Mouse (Mus musculus): Measurements from ENCODE around the gene Gm10647. TPM values are rescaled to one million over a fixed set of nuclear protein-coding genes. Genes with fewer than 3 reads are reported as not detected.
A peak's percentile ranks its signal among the peaks of the same experiment; 100 is the strongest.
"Not testable (repeated sequence)": the region's sequence is repeated elsewhere in the genome, so short reads cannot be mapped to it uniquely, and the experiment has no call there.

Gene Gm10647
- polyA plus RNA-seq (2014; fragmentation: Nextera tagmentation; extraction: Ambion mirVana) = 0.25 and 0.58 TPM in 2 replicates

DNA sequence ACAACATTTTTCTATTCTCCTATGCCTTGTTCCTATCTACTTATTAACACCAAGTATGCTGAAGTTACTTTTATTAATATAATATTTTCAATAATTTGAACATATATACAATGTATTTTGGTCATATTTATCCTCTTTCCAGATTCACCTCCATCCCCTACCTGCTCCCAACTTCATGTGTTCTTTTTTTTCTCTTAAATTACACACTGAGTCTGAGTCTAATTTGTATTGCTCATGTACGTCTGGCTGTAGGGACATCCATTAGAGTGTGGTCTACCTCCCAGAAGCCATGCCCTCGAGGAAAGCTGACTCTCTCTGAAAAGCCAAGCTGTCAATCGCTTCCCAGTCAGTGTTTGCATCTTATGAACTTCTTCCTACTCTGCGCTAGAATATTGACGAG, at the start of gene Gm10647:
TSS of gene Gm10647 (plus strand) at position 301 of the 400 bp plus-strand sequence.
- H3K36me3 ChIP-seq (ENCODE audit: control insufficient read depth, insufficient read depth, low read length) = no peaks in the 10 kb centered on the region
- DNase-seq (ENCODE audit: low spot score) = no peak
- peaks cover 7% of the 10 kb centered on the region for H3K4me1 ChIP-seq (ENCODE audit: control insufficient read depth, insufficient read depth, low read length)
- H3K9me3 ChIP-seq (ENCODE audit: control insufficient read depth, low read length) = no peaks in the 10 kb centered on the region
- no peaks in the 10 kb centered on the region for H3K27me3 ChIP-seq (replicated peaks; ENCODE audit: control insufficient read depth, insufficient read depth, low read length)
- H3K4me2 ChIP-seq (ENCODE audit: low read depth, low read length) = peak within 1 kb of the TSS; percentile 82
- WGBS = 65% methylated on average over 5 of the region's 5 CpGs
- H3K9ac ChIP-seq (ENCODE audit: low read depth, low read length) = peak within 1 kb of the TSS; percentile 77
- peak within 1 kb of the TSS; percentile 66 for H3K4me3 ChIP-seq (ENCODE audit: low read depth, low read length)
- peak within 1 kb of the TSS; percentile 78; the same call in 1 of the 2 replicates for H3K27ac ChIP-seq (replicated peaks; ENCODE audit: low read depth, low read length)
- no peak for ATAC-seq (ENCODE audit: low read depth)

DNA sequence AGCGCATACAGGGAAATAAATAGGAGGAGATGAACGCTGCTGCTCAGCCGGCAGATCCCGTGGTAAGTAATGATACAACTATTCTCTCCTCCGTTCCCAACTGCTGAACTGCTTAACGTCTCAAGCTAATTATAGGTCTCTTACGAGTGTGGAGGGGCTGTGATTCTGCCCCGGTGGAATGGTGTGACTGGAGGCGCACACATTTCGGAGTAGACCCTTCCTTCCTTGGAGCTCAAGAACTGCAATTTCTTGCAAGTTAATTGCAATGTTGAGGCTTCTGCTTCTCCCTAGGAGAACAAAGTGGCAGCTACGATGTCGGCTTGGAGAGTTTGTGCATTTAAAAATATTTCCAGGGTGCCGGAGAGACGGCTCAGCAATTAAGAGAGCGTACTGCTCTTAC, 48.4 kb upstream of the Gm10647 start:
- no peak for ATAC-seq (ENCODE audit: low read depth)
- Histone ChIP-seq H3K4me1 (ENCODE audit: control insufficient read depth, insufficient read depth, low read length) (peaks cover 4% of the 10 kb centered on the region; the same call in 1 of the 2 replicates), H3K27ac (replicated peaks; ENCODE audit: low read depth, low read length) (no peak overlapping the region), H3K9me3 (ENCODE audit: control insufficient read depth, low read length) (no peaks in the 10 kb centered on the region), H3K36me3 (ENCODE audit: control insufficient read depth, insufficient read depth, low read length) (0 out of 2 replicates have a peak, but pooled peaks cover 3% of the 10 kb centered on the region), H3K9ac (ENCODE audit: low read depth, low read length) (no peak overlapping the region), H3K4me2 (ENCODE audit: low read depth, low read length) (no peak overlapping the region), H3K27me3 (replicated peaks; ENCODE audit: control insufficient read depth, insufficient read depth, low read length) (no peaks in the 10 kb centered on the region), H3K4me3 (ENCODE audit: low read depth, low read length) (no peak overlapping the region)
- no peak for DNase-seq (ENCODE audit: low spot score)
- WGBS = 82% methylated on average over 15 of the region's 15 CpGs

DNA sequence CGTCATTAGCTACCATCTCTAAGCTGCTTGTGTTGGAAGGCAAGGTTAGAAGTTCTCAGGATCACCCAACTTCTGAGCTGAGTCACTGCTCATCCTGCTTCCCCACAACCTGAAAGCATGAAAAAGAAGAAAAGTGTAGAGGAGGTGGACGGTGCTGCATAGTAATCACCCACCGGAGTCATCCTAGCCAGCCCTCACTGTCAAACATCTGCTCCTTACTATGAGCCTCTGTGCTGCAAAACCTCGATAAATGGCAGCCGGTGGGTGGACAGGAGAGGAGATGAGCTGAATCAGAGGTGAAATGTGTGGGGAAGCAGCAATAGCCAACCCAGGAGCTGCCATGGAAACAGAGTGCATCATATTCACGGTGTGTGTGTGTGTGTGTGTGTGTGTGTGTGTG, 44.0 kb upstream of the Gm10647 start:
- Histone ChIP-seq H3K4me3 (ENCODE audit: low read depth, low read length) (no peak overlapping the region), H3K27ac (replicated peaks; ENCODE audit: low read depth, low read length) (no peak overlapping the region), H3K27me3 (replicated peaks; ENCODE audit: control insufficient read depth, insufficient read depth, low read length) (no peaks in the 10 kb centered on the region), H3K4me2 (ENCODE audit: low read depth, low read length) (no peak overlapping the region), H3K36me3 (ENCODE audit: control insufficient read depth, insufficient read depth, low read length) (0 out of 2 replicates have a peak, but pooled peaks cover 3% of the 10 kb centered on the region), H3K9ac (ENCODE audit: low read depth, low read length) (no peak overlapping the region), H3K9me3 (ENCODE audit: control insufficient read depth, low read length) (no peaks in the 10 kb centered on the region), H3K4me1 (ENCODE audit: control insufficient read depth, insufficient read depth, low read length) (no peaks in the 10 kb centered on the region)
- DNase-seq (ENCODE audit: low spot score) (no peak), ATAC-seq (ENCODE audit: low read depth) (no peak)
- 88% methylated on average over 6 of the region's 6 CpGs for WGBS

DNA sequence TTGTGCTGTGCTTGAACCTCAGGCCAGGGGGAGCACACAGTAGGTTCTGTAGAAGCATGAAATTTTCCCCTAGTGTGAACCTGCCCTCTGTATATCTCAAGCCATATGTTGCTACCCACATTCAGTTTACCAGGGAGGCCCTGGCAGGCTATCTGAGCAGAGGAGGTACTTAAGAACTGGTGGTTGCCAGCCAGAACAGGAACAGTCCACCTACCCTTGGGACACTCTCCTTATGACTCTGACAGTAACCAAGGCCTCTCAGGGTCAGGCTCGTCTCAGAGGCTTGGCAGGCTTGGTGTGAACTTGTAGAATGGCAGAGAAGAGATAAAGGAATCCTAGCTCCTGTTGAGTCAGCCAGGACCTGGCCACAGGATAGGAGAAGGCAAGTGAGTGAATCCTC, 35.8 kb upstream of the Gm10647 start:
- H3K9ac ChIP-seq (ENCODE audit: low read depth, low read length) = no peak overlapping the region
- H3K27me3 ChIP-seq (replicated peaks; ENCODE audit: control insufficient read depth, insufficient read depth, low read length) = no peaks in the 10 kb centered on the region
- no peak overlapping the region for H3K4me2 ChIP-seq (ENCODE audit: low read depth, low read length)
- ATAC-seq (ENCODE audit: low read depth) (no peak), DNase-seq (ENCODE audit: low spot score) (no peak)
- WGBS = 36% methylated on average over 1 of the region's 1 CpGs
- H3K9me3 ChIP-seq (ENCODE audit: control insufficient read depth, low read length) = no peaks in the 10 kb centered on the region
- H3K4me3 ChIP-seq (ENCODE audit: low read depth, low read length) = no peak overlapping the region
- H3K36me3 ChIP-seq (ENCODE audit: control insufficient read depth, insufficient read depth, low read length) = no peaks in the 10 kb centered on the region
- no peak overlapping the region for H3K27ac ChIP-seq (replicated peaks; ENCODE audit: low read depth, low read length)
- no peaks in the 10 kb centered on the region for H3K4me1 ChIP-seq (ENCODE audit: control insufficient read depth, insufficient read depth, low read length)

DNA sequence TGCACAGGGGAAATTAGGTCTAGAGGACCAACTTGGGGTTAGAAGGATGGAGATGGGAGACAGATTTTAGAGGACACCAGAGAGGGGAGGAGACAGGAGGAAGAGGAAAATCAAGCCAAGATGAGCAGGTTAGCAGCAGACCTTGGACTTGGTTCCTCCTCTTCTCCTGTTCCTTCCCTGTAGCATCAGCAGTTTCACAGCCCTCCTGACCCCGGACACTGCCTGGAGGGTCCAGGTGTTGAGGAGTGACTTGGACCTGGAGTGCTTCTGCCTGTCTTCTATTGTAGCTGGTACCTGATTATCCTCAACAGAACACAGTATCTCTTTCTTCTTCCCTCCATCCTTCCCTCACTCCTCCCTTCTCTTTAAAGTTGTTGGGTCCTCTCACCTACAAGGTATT, 28.1 kb upstream of the Gm10647 start:
- Histone ChIP-seq H3K27ac (replicated peaks; ENCODE audit: low read depth, low read length) (no peak overlapping the region), H3K27me3 (replicated peaks; ENCODE audit: control insufficient read depth, insufficient read depth, low read length) (no peaks in the 10 kb centered on the region), H3K4me2 (ENCODE audit: low read depth, low read length) (no peak overlapping the region), H3K36me3 (ENCODE audit: control insufficient read depth, insufficient read depth, low read length) (no peaks in the 10 kb centered on the region), H3K4me1 (ENCODE audit: control insufficient read depth, insufficient read depth, low read length) (no peaks in the 10 kb centered on the region), H3K9ac (ENCODE audit: low read depth, low read length) (no peak overlapping the region), H3K4me3 (ENCODE audit: low read depth, low read length) (no peak overlapping the region), H3K9me3 (ENCODE audit: control insufficient read depth, low read length) (no peaks in the 10 kb centered on the region)
- ATAC-seq (ENCODE audit: low read depth) (no peak), DNase-seq (ENCODE audit: low spot score) (no peak)
- 83% methylated on average over 1 of the region's 1 CpGs for WGBS

DNA sequence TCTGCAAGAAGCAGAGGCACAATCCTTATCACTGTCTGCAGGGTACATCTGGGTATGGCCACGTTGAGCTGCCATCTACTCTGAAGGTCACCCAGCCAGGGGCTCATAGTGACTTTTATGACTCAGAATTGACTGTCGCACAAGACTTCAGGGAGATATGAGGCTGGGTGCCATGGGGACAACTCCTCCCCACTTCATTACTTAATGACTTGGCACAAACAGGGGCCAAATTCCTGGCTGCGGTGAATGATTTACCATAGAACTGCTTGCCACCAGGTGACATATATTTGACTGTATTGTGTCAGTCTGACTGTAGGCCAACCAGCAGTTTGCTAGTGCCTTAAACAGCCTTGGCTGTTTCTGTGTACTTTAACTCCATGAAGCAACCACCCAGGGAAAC, 27.6 kb upstream of the Gm10647 start:
- DNase-seq (ENCODE audit: low spot score) = no peak
- H3K4me1 ChIP-seq (ENCODE audit: control insufficient read depth, insufficient read depth, low read length) = no peaks in the 10 kb centered on the region
- 84% methylated on average over 3 of the region's 3 CpGs for WGBS
- no peaks in the 10 kb centered on the region for H3K9me3 ChIP-seq (ENCODE audit: control insufficient read depth, low read length)
- no peak overlapping the region for H3K9ac ChIP-seq (ENCODE audit: low read depth, low read length)
- H3K36me3 ChIP-seq (ENCODE audit: control insufficient read depth, insufficient read depth, low read length) = no peaks in the 10 kb centered on the region
- H3K4me3 ChIP-seq (ENCODE audit: low read depth, low read length) = no peak overlapping the region
- ATAC-seq (ENCODE audit: low read depth) = no peak
- no peaks in the 10 kb centered on the region for H3K27me3 ChIP-seq (replicated peaks; ENCODE audit: control insufficient read depth, insufficient read depth, low read length)
- H3K4me2 ChIP-seq (ENCODE audit: low read depth, low read length) = no peak overlapping the region
- H3K27ac ChIP-seq (replicated peaks; ENCODE audit: low read depth, low read length) = no peak overlapping the region

DNA sequence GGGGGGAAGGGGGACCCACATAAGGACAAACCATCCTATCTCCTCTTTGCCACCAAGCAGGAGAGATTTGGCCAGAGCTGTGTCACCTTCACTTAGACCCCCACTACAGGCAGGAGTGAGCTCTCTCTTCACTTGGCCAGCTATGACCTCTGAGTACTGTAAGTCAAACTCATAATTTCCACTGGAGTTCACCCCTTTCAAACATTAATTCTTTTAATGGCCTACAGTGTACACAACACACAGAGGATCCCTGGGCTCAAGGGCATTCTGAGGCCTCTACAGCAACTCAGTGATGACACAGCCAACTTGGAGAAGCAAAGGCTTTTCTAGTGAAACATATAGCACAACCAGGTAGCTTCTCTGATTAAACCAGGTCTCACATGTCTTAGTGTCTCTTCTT, 26.1 kb upstream of the Gm10647 start:
- no peak overlapping the region for H3K27ac ChIP-seq (replicated peaks; ENCODE audit: low read depth, low read length)
- no peak for DNase-seq (ENCODE audit: low spot score)
- H3K4me1 ChIP-seq (ENCODE audit: control insufficient read depth, insufficient read depth, low read length) = no peaks in the 10 kb centered on the region
- no peak overlapping the region for H3K4me2 ChIP-seq (ENCODE audit: low read depth, low read length)
- ATAC-seq (ENCODE audit: low read depth) = no peak
- no peaks in the 10 kb centered on the region for H3K36me3 ChIP-seq (ENCODE audit: control insufficient read depth, insufficient read depth, low read length)
- H3K9ac ChIP-seq (ENCODE audit: low read depth, low read length) = no peak overlapping the region
- H3K4me3 ChIP-seq (ENCODE audit: low read depth, low read length) = no peak overlapping the region
- no peaks in the 10 kb centered on the region for H3K27me3 ChIP-seq (replicated peaks; ENCODE audit: control insufficient read depth, insufficient read depth, low read length)
- H3K9me3 ChIP-seq (ENCODE audit: control insufficient read depth, low read length) = no peaks in the 10 kb centered on the region

DNA sequence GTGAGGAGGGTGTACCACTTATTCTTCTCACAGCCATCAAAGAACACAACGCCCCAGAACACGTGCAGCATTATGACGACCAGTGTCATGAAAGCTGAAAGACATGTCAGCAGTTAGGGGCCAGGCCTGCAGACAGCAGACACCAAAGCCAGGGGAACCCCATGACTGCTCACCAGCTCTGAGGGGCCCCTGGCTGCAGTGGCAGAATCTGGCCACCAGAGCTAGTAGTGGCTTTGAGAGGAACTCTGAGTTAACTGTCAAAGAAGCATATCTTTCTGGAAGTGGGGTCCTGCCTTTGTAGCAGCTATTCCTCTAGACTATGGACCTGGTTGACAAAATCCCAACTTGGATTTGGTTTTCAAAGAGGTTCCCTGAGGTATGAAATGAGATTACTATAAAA, 12.3 kb upstream of the Gm10647 start:
- not testable (repeated sequence) for H3K4me2 ChIP-seq (ENCODE audit: low read depth, low read length); DNase-seq (ENCODE audit: low spot score); H3K27ac ChIP-seq (replicated peaks; ENCODE audit: low read depth, low read length); H3K36me3 ChIP-seq (ENCODE audit: control insufficient read depth, insufficient read depth, low read length); H3K9ac ChIP-seq (ENCODE audit: low read depth, low read length); H3K4me1 ChIP-seq (ENCODE audit: control insufficient read depth, insufficient read depth, low read length); ATAC-seq (ENCODE audit: low read depth); H3K27me3 ChIP-seq (replicated peaks; ENCODE audit: control insufficient read depth, insufficient read depth, low read length); H3K9me3 ChIP-seq (ENCODE audit: control insufficient read depth, low read length); H3K4me3 ChIP-seq (ENCODE audit: low read depth, low read length)
- WGBS = no CpG with 5 or more reads among the region's 3 CpGs

DNA sequence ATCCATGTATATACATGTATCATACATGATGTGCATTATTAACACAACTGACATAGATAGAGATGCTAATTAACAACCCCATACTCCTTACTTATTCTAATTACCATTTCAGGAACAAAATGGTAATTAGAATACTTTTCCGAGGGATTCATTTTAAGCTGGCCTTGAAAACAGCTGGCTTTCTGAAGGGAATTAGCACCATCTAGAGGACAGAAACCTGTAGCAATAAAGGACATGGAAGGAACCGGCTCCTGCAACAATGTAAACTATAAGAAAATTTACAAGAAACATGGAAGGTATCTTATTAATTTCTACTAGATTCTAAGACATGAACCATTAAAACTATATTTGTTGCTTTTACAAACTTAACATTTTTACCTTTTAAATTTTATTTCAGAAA, 9.0 kb upstream of the Gm10647 start:
- ATAC-seq (ENCODE audit: low read depth) (no peak), DNase-seq (ENCODE audit: low spot score) (peak; percentile 84)
- WGBS = 7% methylated on average over 2 of the region's 2 CpGs
- Histone ChIP-seq H3K4me1 (ENCODE audit: control insufficient read depth, insufficient read depth, low read length) (no peaks in the 10 kb centered on the region), H3K9ac (ENCODE audit: low read depth, low read length) (no peak overlapping the region), H3K27ac (replicated peaks; ENCODE audit: low read depth, low read length) (no peak overlapping the region), H3K36me3 (ENCODE audit: control insufficient read depth, insufficient read depth, low read length) (no peaks in the 10 kb centered on the region), H3K4me3 (ENCODE audit: low read depth, low read length) (no peak overlapping the region), H3K27me3 (replicated peaks; ENCODE audit: control insufficient read depth, insufficient read depth, low read length) (no peaks in the 10 kb centered on the region), H3K9me3 (ENCODE audit: control insufficient read depth, low read length) (no peaks in the 10 kb centered on the region), H3K4me2 (ENCODE audit: low read depth, low read length) (no peak overlapping the region)
